Mouse (Mus musculus) heart, postnatal 14 days (tissue): ENCODE measurements at regions not wholly inside any gene's neighbourhood (a gene's known extent, or its start where the extent isn't known, plus 50 kb on each side); places are given as distances from the start of the nearest gene placed in this dataset.

ENCODE experiments used
- DNase-seq, 2 experiments: peaks; one replicate each; pipeline ENCODE4 v3.0.0; 2021 to 2022
- intact Hi-C: fragments of 180-260 bp; cut with DNase I; formaldehyde crosslinking; loops from one replicate; pipeline ENCODE4 v1.15.1; 2025

- no peak for DNase-seq
- intact Hi-C loops: no loop called here
These were observed 257.4 kb downstream of the Bcl11a start for GRCm38 (mm10) chr11:24335256-24335655.

- intact Hi-C loops: no loop called here
- no peak for DNase-seq
These were observed 260.3 kb downstream of the Bcl11a start for GRCm38 (mm10) chr11:24338111-24338510.

DNA sequence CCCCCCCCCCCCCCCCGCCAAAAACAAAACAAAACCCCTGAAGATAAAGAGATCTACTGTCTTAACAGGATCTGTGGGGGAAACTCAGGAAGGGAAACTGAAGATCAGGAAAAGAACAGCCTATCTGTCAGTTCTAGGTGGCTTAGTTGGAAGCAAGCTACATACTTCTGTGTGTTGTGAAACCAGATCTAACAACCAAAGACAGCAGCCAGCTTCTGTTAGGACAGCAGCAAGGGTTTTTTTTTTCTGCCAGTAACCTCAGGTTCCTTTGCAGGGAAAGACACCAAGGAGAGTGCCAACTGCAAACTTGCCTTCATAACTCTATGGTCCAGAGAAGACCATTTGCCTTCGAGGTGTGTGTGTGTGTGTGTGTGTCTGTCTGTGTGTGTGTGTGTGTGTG is 261.2 kb downstream of the Bcl11a start:
- DNase-seq: no peak
- intact Hi-C loops: no loop called here

DNA sequence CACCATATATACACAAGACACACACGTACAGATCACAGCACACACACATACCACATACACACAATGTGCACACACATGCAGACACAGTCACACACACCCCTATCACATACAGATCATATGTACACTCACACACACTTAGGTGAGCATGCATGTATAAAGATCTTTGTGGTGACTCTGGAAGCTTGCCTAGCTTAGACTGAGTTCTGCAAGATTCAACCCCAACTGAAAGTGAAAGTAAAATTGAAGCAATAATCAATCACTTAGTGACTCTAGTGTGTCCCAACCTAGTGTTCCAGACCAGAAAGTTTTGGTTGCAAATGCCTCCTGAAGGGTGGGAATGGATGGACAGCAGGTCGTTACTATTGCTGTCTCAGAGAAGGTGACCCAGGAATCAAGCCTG is 262.8 kb downstream of the Bcl11a start:
- intact Hi-C loops: no loop called here
- no peak for DNase-seq

GRCm38 (mm10) chr11:24341650-24342049 is 263.8 kb downstream of the Bcl11a start:
- intact Hi-C loops: no loop called here

GRCm38 (mm10) chr11:24342176-24342575 is 264.3 kb downstream of the Bcl11a start:
- intact Hi-C loops: no loop called here
- DNase-seq: no peak

More at GRCm38 (mm10) chr11:24341650-24342049, 263.8 kb downstream of the Bcl11a start:
- no peak for DNase-seq

- DNase-seq: no peak
- intact Hi-C loops: no loop called here
These were observed 264.9 kb downstream of the Bcl11a start for GRCm38 (mm10) chr11:24342732-24343131.

DNA sequence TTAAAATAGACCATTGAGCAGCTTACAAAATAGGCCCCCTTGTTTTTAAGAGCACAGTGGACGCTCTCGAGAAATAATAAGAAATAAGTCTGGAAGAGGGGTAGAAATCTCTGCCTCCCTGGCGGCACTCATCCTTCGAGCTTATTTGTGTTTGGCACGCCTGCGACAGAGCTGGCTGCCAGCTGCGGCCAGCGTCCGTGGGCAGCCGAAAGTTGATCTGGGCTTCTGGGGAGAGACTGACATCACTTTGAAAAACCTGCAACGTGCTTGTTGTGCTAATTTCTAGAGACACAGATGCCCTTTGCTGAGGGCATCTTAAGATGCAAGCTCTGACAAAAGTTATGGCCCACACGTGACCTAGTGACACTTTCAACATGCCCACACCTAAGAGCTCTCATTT is 269.4 kb downstream of the Bcl11a start:
- intact Hi-C loops: no loop called here
- no peak for DNase-seq

DNA sequence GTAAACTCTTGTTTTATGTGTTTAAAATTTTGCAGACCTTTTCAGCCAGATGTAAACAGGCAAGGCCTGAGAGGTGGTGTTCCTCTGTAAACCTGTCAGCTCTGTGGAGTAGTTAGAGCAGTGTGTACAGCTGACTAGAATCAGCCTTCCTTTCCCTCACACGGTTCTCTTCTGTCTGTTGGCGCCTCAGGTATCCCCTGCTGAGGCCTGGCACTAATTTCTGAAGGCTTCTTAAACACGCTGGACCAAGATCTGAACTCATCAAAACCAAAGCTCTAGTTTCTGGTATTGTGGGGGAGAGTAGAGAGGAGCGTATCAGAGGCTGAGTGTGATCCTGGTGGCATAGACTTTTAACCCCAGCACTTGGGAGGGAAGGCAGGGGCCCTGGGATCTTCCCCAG is 270.9 kb downstream of the Bcl11a start:
- DNase-seq: no peak
- intact Hi-C loops: no loop called here

- no peak for DNase-seq
- intact Hi-C loops: no loop called here
These were observed 272.2 kb downstream of the Bcl11a start for GRCm38 (mm10) chr11:24349967-24350643.

DNA sequence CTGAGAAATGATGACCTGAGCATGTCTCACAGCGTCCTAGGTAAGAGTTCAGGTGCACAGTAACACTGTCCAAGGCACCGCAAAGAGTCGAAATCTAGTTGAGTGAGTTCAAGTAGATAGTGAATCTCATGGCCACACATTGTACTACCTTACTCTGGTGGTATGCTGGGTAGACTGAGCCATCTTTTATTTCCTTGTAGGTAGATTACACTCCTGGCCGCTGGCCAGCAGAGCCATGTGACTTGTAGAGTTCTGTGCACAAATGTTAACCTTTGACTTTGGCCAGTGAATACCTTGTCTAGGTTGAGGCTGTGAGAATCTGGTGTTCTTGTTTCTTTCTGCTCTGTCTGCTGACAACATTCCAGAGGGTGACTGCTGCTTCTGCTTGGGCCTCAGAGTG is 273.0 kb downstream of the Bcl11a start:
- intact Hi-C loops: no loop called here
- DNase-seq: no peak

DNA sequence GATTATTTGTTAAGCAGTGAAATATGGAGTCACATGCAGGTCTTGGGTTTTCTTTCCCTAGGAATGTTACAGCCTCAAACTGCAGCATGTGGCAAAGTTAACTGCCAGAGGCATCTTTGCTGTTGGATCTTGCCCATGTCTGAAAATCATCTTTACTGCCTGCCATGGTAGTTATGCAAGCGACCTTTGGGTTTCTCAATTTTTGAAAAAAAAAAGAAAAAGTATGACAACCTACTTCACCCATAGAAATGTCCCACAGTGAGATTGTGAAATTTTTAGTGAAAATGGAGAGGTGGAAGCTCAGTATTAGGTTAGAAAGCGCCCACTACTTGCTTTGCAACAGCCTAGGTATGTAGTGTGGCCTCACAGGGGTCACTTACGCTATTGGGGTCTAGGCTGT is 274.2 kb downstream of the Bcl11a start:
- no peak for DNase-seq
- intact Hi-C loops: no loop called here

- intact Hi-C loops: no loop called here
- no peak for DNase-seq
These were observed 275.2 kb downstream of the Bcl11a start for GRCm38 (mm10) chr11:24353056-24353455.

DNA sequence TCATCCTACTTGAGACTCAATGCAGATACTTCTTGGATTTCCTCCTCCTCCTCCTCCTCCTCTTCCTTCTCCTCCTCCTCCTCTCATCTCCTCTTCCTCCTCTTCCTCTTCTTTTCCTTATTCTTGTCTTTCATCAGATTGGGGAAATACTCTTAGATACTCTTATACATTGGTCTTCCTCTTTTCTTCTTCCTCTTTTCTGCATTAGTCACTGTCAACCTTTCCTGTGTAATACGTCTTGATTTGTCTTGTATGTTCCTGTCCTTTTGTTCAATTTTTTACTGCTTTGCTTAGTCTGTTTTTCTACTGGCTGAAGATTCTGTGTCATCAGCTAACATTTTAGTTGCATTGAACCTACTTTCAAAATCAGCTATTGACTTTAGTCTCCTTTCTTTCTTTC is 279.5 kb downstream of the Bcl11a start:
- intact Hi-C loops: no loop called here
- DNase-seq: no peak

GRCm38 (mm10) chr11:24359086-24359485 is 281.2 kb downstream of the Bcl11a start:
- DNase-seq: no peak
- intact Hi-C loops: no loop called here

GRCm38 (mm10) chr11:24361998-24362687 is 284.3 kb downstream of the Bcl11a start:
- intact Hi-C loops: no loop called here

DNA sequence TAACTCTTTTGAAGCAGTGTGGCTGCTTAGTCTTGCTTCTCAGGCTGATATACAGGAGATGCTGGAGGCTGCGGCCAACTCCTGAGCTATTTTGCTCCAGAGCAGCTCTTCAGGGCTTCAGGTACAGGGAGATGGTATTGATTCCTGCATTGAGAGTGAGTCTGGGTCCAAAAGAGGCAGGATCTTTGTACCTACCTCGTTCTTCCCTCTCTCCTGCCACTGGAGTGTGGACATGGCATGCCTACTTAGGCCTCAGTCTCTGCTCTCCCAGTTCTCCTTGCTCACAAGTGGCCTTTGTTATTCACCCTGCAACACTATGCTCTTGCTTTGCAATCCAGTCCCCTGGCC is 284.8 kb downstream of the Bcl11a start:
- DNase-seq: no peak

More at GRCm38 (mm10) chr11:24361998-24362687, 284.3 kb downstream of the Bcl11a start:
- DNase-seq: no peak

GRCm38 (mm10) chr11:24363418-24364364 is 285.8 kb downstream of the Bcl11a start:
- intact Hi-C loops: no loop called here

More for the DNA sequence above, 284.8 kb downstream of the Bcl11a start:
- intact Hi-C loops: no loop called here

DNA sequence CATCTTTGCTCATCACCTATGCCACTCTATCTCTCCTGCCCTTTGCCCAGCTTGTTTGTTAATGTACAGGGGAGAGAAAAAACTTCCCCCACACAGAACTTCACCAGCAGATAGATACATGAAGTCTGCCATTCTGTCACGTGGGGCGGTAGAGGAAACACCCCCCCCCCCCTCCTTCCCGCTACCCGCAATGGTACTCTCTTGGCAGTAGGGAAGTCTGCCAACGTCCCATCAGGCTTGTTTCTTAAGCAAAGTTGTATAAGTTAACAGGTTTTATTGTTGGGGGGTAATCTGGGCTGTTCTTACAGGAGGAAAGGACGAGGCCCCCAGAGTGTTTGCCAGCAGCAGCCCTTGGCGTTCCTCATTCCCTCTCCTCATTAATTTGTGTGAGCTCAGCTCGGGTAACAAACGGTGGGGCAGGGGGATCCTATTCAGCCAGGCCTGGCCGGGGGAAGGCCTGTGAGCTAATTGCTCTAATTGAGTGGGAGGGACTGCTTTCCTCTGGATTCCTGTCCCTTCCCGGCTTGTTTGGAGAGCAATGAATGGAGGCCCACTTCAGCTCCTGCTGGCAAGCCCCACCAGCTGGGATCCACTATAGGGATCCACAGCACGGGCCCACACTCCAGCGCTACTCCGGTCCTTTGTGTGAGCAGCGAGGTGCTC is 292.5 kb downstream of the Bcl11a start:
- no peak for DNase-seq
- intact Hi-C loops: no loop called here

More at GRCm38 (mm10) chr11:24363418-24364364, 285.8 kb downstream of the Bcl11a start:
- DNase-seq: peak in 1 of 2 experiments; percentile 9

- no peak for DNase-seq
- intact Hi-C loops: no loop called here
These were observed 293.2 kb downstream of the Bcl11a start for GRCm38 (mm10) chr11:24370861-24371686.
